Comparison of ENCODE assay signal across 19 mouse cellular contexts in genomic region chr4:123552689-123553088, GRCm38 (mm10).
DNase-seq lines count a peak whose midpoint lies in the region; ATAC-seq and TF ChIP-seq lines count a peak whose summit lies in the region.
"Had no signal": no experiment of that assay in that cellular context is flagged by ENCODE, and none has a peak within 500 bp of the region (broad histone marks: within the 10 kb centered on the region; RNA-seq: fewer than 3 reads in every experiment).

No protein-coding gene starts in this region.

- intact Hi-C loops in heart, postnatal 25 days (cut with DNase I) = no loop called here
- intact Hi-C loops in left cerebral cortex, postnatal 14 days (cut with DNase I) = no loop called here

- H3K4me2 ChIP-seq in liver, postnatal 0 days (ENCODE audit: low read depth, low read length) = no peak overlapping the region
- H3K4me2 ChIP-seq in heart, embryonic 16.5 days (ENCODE audit: low read depth, low read length) = peak overlapping the region; percentile 43
- H3K4me2 ChIP-seq: forebrain, embryonic 13.5 days; hindbrain, embryonic 14.5 days; intestine, embryonic 15.5 days; midbrain, embryonic 13.5 days had no signal

- no peak for ATAC-seq in liver, postnatal 0 days
- peak; percentile 49 for ATAC-seq in heart, embryonic 16.5 days (replicated peaks; ENCODE audit: extremely low read depth, insufficient read depth, low FRiP score)
- ATAC-seq in megakaryocyte-erythroid progenitor cell, adult 5-6 weeks (replicated peaks; ENCODE audit: low FRiP score, low TSS enrichment, poor library complexity, severe bottlenecking) = peak; percentile 75
- ATAC-seq in monocyte, adult 5-6 weeks (replicated peaks; ENCODE audit: insufficient number of reproducible peaks, low FRiP score, low TSS enrichment, poor library complexity, severe bottlenecking) = no peak
- ATAC-seq: forebrain, embryonic 13.5 days; intestine, embryonic 15.5 days; midbrain, embryonic 13.5 days had no signal

- 56% methylated on average over 3 of the region's 3 CpGs for WGBS in liver, postnatal 0 days (ENCODE audit: insufficient replicate concordance)
- WGBS in heart, embryonic 16.5 days = 20% methylated on average over 3 of the region's 3 CpGs

- peaks cover 18% of the 10 kb centered on the region for H3K36me3 ChIP-seq in liver, postnatal 0 days (replicated peaks; ENCODE audit: insufficient read depth, low read length)
- 0 out of 2 replicates have a peak, but pooled peaks cover 6% of the 10 kb centered on the region for H3K36me3 ChIP-seq in heart, embryonic 16.5 days (ENCODE audit: control insufficient read depth, insufficient read depth)
- H3K36me3 ChIP-seq: intestine, embryonic 15.5 days had no signal

- TF ChIP-seq CTCF in liver, postnatal 0 days (IDR thresholded peaks at IDR 0.05; ENCODE audit: low read depth) = no peak

- 0 out of 2 replicates have a peak, but pooled peaks cover 5% of the 10 kb centered on the region for H3K4me1 ChIP-seq in liver, postnatal 0 days (ENCODE audit: insufficient read depth)
- H3K4me1 ChIP-seq in heart, embryonic 16.5 days (ENCODE audit: control insufficient read depth, insufficient read depth, low read length) = peaks cover 31% of the 10 kb centered on the region
- H3K4me1 ChIP-seq: intestine, embryonic 15.5 days had no signal

- H3K27me3 ChIP-seq in liver, postnatal 0 days (ENCODE audit: insufficient read depth, low read length) = no peaks in the 10 kb centered on the region
- no peaks in the 10 kb centered on the region for H3K27me3 ChIP-seq in heart, embryonic 16.5 days (ENCODE audit: control insufficient read depth, insufficient read depth, low read length)
- H3K27me3 ChIP-seq: CH12.LX; forebrain, embryonic 13.5 days; intestine, embryonic 15.5 days; midbrain, embryonic 13.5 days had no signal

- no peaks in the 10 kb centered on the region for H3K9me3 ChIP-seq in liver, postnatal 0 days (ENCODE audit: low read length)
- H3K9me3 ChIP-seq in heart, embryonic 16.5 days (replicated peaks; ENCODE audit: control insufficient read depth, low read length) = no peaks in the 10 kb centered on the region
- H3K9me3 ChIP-seq: forebrain, embryonic 13.5 days; intestine, embryonic 15.5 days; midbrain, embryonic 13.5 days had no signal

- no peak overlapping the region for H3K27ac ChIP-seq in liver, postnatal 0 days (ENCODE audit: low read depth)
- H3K27ac ChIP-seq in heart, embryonic 16.5 days (ENCODE audit: low read length) = peak overlapping the region; percentile 84
- H3K27ac ChIP-seq: forebrain, embryonic 13.5 days; hindbrain, embryonic 14.5 days; intestine, embryonic 15.5 days had no signal

- H3K4me3 ChIP-seq in liver, postnatal 0 days (ENCODE audit: low read depth, low read length) = no peak overlapping the region
- no peak overlapping the region for H3K4me3 ChIP-seq in heart, embryonic 16.5 days (ENCODE audit: low read length)
- H3K4me3 ChIP-seq: forebrain, embryonic 13.5 days; intestine, embryonic 15.5 days; midbrain, embryonic 13.5 days had no signal

- DNase-seq in heart, adult 11 months = peak; percentile 4
- no peak for DNase-seq in heart, postnatal 25 days (ENCODE audit: low spot score)
- peak; percentile 28 for DNase-seq in liver
- DNase-seq in liver, postnatal 0 days = no peak
- no peak for DNase-seq in left cerebral cortex, postnatal 14 days (ENCODE audit: low spot score in 2 of 2)
- DNase-seq: adrenal gland, postnatal 25 days; cerebellum, adult 9-10 months; lung, adult 18-20 months; lung, postnatal 36 days; right cerebral cortex, adult 18-20 months; thymus, adult 2 months had no signal

- no peak overlapping the region for H3K9ac ChIP-seq in liver, postnatal 0 days (replicated peaks)
- no peak overlapping the region for H3K9ac ChIP-seq in heart, embryonic 16.5 days (ENCODE audit: low read length)
- H3K9ac ChIP-seq: forebrain, embryonic 13.5 days; hindbrain, embryonic 14.5 days; intestine, embryonic 15.5 days; midbrain, embryonic 13.5 days had no signal

- TF ChIP-seq EP300 in liver, postnatal 0 days (IDR thresholded peaks at IDR 0.05; ENCODE audit: low read depth) = no peak

Comparison
In these comparisons a context has a peak if more than half of its experiments do, and no peak if none do; other contexts are left out.
1. DNase-seq: peak in heart, adult 11 months (single experiment) and liver (single experiment); none in heart, postnatal 25 days (single experiment), liver, postnatal 0 days (single experiment) and left cerebral cortex, postnatal 14 days (0 of 2).
2. ATAC-seq: peak in heart, embryonic 16.5 days (single experiment) and megakaryocyte-erythroid progenitor cell, adult 5-6 weeks (single experiment); none in liver, postnatal 0 days (single experiment) and monocyte, adult 5-6 weeks (single experiment).